Mouse (Mus musculus) embryonic facial prominence, embryonic 11.5 days (tissue): ENCODE results near the gene Kcnma1. TPM values are rescaled to one million over a fixed set of nuclear protein-coding genes. Genes with fewer than 3 reads are reported as not detected.

Source experiments
- ATAC-seq: fragments of 200-750 bp; cut with Nextera tagmentation; replicated peaks from 2 replicates; pipeline ENCODE4 v1.8.0; 2017; ENCODE audit warnings: low read depth; ENCODE audit not compliant: insufficient number of reproducible peaks, low FRiP score, low TSS enrichment
- DNase-seq: peaks from one replicate; pipeline ENCODE4 v3.0.0-alpha.2; 2015; ENCODE audit warnings: low spot score
- H3K27ac ChIP-seq: fragments of 300-500 bp; sonication (generic); replicated peaks from 2 replicates; pipeline ENCODE4 v1.5.1; 2014; ENCODE audit warnings: mild to moderate bottlenecking, low read depth, low read length, control low read depth
- H3K27me3 ChIP-seq: fragments of 300-500 bp; sonication (generic); 2 replicates; pipeline ENCODE4 v1.6.1; 2014; ENCODE audit warnings: mild to moderate bottlenecking, low read length, moderate library complexity, mixed read lengths; ENCODE audit not compliant: control insufficient read depth, insufficient read depth
- H3K36me3 ChIP-seq: fragments of 300-500 bp; sonication (generic); replicated peaks from 2 replicates; pipeline ENCODE4 v1.6.1; 2014; ENCODE audit warnings: low read depth, mild to moderate bottlenecking, low read length, moderate library complexity, mixed read lengths; ENCODE audit not compliant: control insufficient read depth, insufficient read depth
- H3K4me1 ChIP-seq: fragments of 300-500 bp; sonication (generic); 2 replicates; pipeline ENCODE4 v1.6.1; 2014; ENCODE audit warnings: low read length, mixed read lengths; ENCODE audit not compliant: control insufficient read depth, insufficient read depth
- H3K4me2 ChIP-seq: fragments of 300-500 bp; sonication (generic); 2 replicates; pipeline ENCODE4 v1.6.1; 2014; ENCODE audit warnings: low read depth, mild to moderate bottlenecking, control low read depth, low read length, moderate library complexity
- H3K4me3 ChIP-seq: fragments of 300-500 bp; sonication (generic); 2 replicates; pipeline ENCODE4 v1.5.1; 2014; ENCODE audit warnings: low read depth, low read length, control low read depth
- H3K9ac ChIP-seq: fragments of 300-500 bp; sonication (generic); replicated peaks from 2 replicates; pipeline ENCODE4 v1.6.1; 2014; ENCODE audit warnings: mild to moderate bottlenecking, control low read depth, low read length
- H3K9me3 ChIP-seq: fragments of 300-500 bp; sonication (generic); replicated peaks from 2 replicates; pipeline ENCODE4 v1.6.1; 2016; ENCODE audit warnings: mild to moderate bottlenecking, low read length, inconsistent platforms, mixed read lengths; ENCODE audit not compliant: control insufficient read depth
- WGBS: fragments of 180-500 bp; shearing (Covaris S2); extraction: QIAGEN DNeasy Blood & Tissue Kit; methylation state at CpG from one replicate; pipeline ENCODE4 v1.1.7; 2014; 5-methylcytosine and 5-hydroxymethylcytosine counted together
- polyA plus RNA-seq: library from polyadenylated mRNA; unstranded; fragments of >200 nt; fragmentation: Nextera tagmentation; extraction: Ambion mirVana; gene quantifications from 2 replicates; pipeline ENCODE4 v1.2.1, GENCODE M21; 2014

The Kcnma1 gene
- polyA plus RNA-seq, 1 experiment from 2014 or later: 0.87 TPM

DNA sequence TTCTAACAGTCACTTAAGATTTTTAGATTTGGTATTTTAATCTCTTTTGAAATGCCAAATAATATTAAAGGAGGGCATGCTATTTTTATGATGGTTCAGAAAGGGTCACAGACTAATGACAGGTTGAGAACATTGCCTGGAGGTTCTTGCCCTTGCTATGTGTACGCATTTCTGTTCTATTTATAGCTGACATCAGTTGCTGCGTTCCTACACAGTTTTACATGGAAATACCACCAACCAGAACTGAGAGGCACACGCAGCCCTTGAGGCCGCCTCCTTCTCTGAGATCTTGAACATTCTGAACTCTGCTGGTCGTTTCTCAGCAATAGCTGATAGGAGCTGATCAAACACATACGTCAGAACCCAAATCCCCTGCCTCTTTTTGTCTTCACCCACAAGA is 387.4 kb downstream of the Kcnma1 start:
- Histone ChIP-seq H3K4me2 (no peak overlapping the region), H3K4me1 (no peaks in the 10 kb centered on the region), H3K36me3 (no peaks in the 10 kb centered on the region), H3K9ac (no peak overlapping the region), H3K27me3 (no peaks in the 10 kb centered on the region), H3K4me3 (no peak overlapping the region), H3K9me3 (no peaks in the 10 kb centered on the region), H3K27ac (no peak overlapping the region)
- WGBS: 61% methylated on average over 6 of the region's 6 CpGs
- no peak for ATAC-seq
- DNase-seq: no peak

DNA sequence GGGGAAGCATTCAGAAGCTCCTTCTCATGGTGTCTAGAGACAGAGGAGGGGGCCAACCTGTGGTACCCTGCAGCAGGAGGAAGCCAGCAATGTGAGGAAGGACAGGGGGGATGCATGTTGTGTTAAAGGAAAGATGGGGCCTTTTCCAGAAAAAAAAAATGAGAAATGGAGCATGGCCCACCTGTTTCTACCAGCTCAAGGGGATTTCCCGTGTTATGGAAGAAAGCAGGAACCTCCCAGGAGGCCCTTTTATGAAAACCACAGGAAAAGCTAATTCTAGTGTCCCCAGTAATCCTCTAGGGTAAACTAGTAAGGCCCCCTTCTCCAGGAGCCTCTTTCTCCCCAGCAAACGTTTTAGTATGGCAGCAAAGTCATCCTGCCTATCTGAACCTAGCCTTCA is 388.2 kb downstream of the Kcnma1 start:
- no peaks in the 10 kb centered on the region for H3K27me3 ChIP-seq
- H3K9ac ChIP-seq: no peak overlapping the region
- ATAC-seq (no peak), DNase-seq (no peak)
- H3K27ac ChIP-seq: no peak overlapping the region
- no peak overlapping the region for H3K4me2 ChIP-seq
- no peaks in the 10 kb centered on the region for H3K9me3 ChIP-seq
- H3K4me3 ChIP-seq: no peak overlapping the region
- H3K36me3 ChIP-seq: no peaks in the 10 kb centered on the region
- WGBS: 51% methylated on average over 2 of the region's 2 CpGs
- no peaks in the 10 kb centered on the region for H3K4me1 ChIP-seq

DNA sequence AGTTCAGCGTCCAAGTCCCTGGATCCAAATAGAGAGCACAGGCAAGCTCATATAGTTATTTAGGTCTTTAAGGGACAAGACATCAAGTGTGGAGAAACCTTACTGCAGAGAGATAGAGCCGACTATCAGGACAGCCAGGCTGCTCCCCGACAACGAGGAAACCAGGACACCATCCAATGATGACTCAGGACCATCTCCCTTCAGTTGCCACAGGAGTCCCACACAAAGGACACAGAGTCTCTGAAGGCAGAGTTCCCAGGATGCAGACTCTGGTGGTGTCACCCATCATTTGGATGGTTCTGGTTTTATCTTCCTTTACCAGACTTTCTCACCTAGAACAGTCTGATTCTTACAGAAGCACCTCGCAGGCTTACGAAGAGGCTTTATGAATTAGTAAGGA is 388.9 kb downstream of the Kcnma1 start:
- DNase-seq: no peak
- Histone ChIP-seq H3K27me3 (no peaks in the 10 kb centered on the region), H3K36me3 (no peaks in the 10 kb centered on the region), H3K4me2 (no peak overlapping the region), H3K4me3 (no peak overlapping the region), H3K9me3 (no peaks in the 10 kb centered on the region), H3K4me1 (no peaks in the 10 kb centered on the region), H3K27ac (no peak overlapping the region), H3K9ac (no peak overlapping the region)
- no peak for ATAC-seq
- 93% methylated on average over 6 of the region's 6 CpGs for WGBS

DNA sequence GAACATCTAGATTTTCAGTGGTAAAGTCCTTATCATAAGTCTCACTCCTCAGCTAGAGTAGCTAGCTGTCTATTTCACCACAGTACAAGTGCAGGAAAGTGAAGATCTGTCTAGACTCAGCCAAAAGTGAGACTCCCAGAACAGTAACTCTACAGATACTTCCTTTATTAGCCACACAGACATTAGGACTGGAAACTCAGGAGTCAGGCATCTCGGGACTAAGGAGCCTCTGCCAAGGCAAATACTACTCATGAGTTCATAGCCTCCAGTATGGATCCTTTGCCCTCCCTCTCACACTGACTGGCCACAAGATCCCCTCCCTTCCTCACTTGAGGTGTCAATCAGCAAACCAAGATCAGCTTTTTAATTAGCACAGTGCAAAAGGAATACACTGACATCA is 389.8 kb downstream of the Kcnma1 start:
- WGBS: 83% methylated on average over 1 of the region's 1 CpGs
- no peak for ATAC-seq
- H3K9me3 ChIP-seq: no peaks in the 10 kb centered on the region

DNA sequence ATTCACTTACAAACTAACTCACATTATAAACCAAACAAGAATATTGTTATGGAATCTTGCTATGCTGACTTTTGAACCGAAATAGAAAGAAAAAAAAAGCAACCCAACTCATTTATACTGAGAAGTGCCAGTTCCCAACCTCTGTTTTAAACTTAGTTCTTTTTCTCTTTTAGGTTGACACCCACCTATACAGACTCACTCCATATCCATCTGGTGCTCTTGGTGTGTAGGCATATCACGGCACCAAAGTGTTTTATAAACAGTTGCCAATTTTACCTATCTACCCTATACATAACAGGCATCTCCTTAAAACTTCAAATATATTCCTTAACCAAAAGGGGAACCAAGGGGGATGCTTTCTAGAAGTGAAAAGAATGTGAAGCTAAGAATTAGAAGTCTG is 393.6 kb downstream of the Kcnma1 start:
- DNase-seq (no peak), ATAC-seq (no peak)
- Histone ChIP-seq H3K9ac (no peak overlapping the region), H3K4me3 (no peak overlapping the region), H3K36me3 (no peaks in the 10 kb centered on the region), H3K27ac (no peak overlapping the region), H3K4me2 (no peak overlapping the region), H3K9me3 (no peaks in the 10 kb centered on the region), H3K4me1 (no peaks in the 10 kb centered on the region), H3K27me3 (no peaks in the 10 kb centered on the region)
- WGBS: 91% methylated on average over 2 of the region's 2 CpGs

More for the DNA sequence above, 389.8 kb downstream of the Kcnma1 start:
- H3K36me3 ChIP-seq: no peaks in the 10 kb centered on the region
- H3K27me3 ChIP-seq: no peaks in the 10 kb centered on the region
- H3K4me3 ChIP-seq: no peak overlapping the region
- H3K4me1 ChIP-seq: no peaks in the 10 kb centered on the region
- H3K9ac ChIP-seq: no peak overlapping the region
- H3K4me2 ChIP-seq: no peak overlapping the region
- no peak for DNase-seq
- no peak overlapping the region for H3K27ac ChIP-seq

DNA sequence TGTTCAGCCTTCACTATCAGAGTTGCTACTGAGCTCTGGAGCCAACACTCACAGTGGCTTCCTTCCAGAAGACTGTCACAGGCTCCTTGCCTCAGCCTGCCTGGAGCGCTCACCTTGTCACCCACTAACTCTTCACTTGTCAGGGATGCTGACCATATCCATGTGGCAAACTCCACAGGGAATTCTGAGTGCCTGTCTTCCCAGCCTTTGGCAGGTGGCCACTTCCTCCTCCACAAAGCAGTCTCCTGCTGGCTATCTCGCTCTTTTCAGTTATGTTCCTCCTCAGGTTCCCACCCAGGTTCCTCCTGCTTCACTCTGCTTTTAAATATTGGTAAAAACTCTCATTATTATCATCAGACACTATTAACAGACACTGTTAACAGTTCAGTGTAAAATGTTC is 395.3 kb downstream of the Kcnma1 start:
- Histone ChIP-seq H3K4me2 (no peak overlapping the region), H3K27ac (no peak overlapping the region), H3K9me3 (no peaks in the 10 kb centered on the region), H3K36me3 (no peaks in the 10 kb centered on the region), H3K4me3 (no peak overlapping the region), H3K4me1 (no peaks in the 10 kb centered on the region), H3K9ac (no peak overlapping the region), H3K27me3 (no peaks in the 10 kb centered on the region)
- no peak for DNase-seq
- no peak for ATAC-seq
- WGBS: 77% methylated on average over 2 of the region's 2 CpGs

DNA sequence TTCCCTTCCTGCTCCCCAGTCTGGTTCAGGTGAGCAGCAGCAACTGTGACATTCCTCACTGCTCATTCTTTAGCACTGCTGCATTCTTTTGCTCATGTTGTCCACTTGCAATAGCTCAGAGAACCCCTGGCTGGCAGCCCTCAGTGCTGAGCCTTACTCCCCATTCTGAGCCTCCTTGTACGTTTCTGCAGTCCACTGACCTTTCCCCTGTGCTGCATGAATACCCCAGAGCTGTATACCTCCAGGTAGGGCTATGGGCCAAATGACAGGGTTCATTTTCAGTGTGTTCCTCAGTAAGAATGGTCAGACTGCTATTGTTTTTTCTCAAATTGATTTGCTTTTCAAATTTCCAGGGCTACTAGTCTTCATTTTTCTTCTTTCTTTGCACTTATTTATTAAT is 396.2 kb downstream of the Kcnma1 start:
- no peak overlapping the region for H3K9ac ChIP-seq
- no peaks in the 10 kb centered on the region for H3K27me3 ChIP-seq
- H3K4me3 ChIP-seq: no peak overlapping the region
- H3K27ac ChIP-seq: no peak overlapping the region
- H3K9me3 ChIP-seq: no peaks in the 10 kb centered on the region
- no peak overlapping the region for H3K4me2 ChIP-seq
- H3K4me1 ChIP-seq: no peaks in the 10 kb centered on the region
- ATAC-seq: no peak
- DNase-seq: no peak
- 35% methylated on average over 1 of the region's 1 CpGs for WGBS
- H3K36me3 ChIP-seq: no peaks in the 10 kb centered on the region

DNA sequence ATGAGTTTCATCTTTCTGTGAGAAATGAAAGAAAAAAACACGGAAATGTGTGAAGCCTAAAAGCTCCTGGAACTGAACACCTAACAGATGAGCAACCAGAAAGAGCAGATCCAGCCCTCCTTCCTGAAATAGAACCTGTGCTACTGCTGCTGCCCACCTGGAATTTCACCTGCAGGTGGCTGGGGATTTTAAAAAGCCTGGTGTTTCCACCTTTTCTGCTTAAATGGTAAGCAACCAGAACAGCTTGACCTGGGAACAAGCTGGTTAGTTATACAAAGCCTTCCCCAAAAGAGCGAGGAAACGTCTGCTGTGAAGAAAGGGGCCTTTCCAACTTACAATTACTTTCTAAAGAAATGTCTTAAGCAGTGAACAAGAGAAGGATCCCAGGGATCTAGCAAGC is 404.2 kb downstream of the Kcnma1 start:
- Histone ChIP-seq H3K9me3 (no peaks in the 10 kb centered on the region), H3K36me3 (no peaks in the 10 kb centered on the region), H3K4me1 (no peaks in the 10 kb centered on the region), H3K27ac (no peak overlapping the region), H3K4me2 (no peak overlapping the region), H3K4me3 (no peak overlapping the region), H3K9ac (no peak overlapping the region), H3K27me3 (no peaks in the 10 kb centered on the region)
- 74% methylated on average over 3 of the region's 3 CpGs for whole genome bisulfite sequencing
- no peak for ATAC-seq
- no peak for DNase-seq
